Mouse (Mus musculus) bone marrow, adult 2 months (tissue): ENCODE data around the gene Rps6ka5. TPM values are rescaled to one million over a fixed set of nuclear protein-coding genes. Genes with fewer than 3 reads are reported as not detected.

ENCODE experiments used
- H3K27ac ChIP-seq: fragments of 200-500 bp; 2 replicates; pipeline ENCODE4 v1.5.1; 2012; ENCODE audit warnings: low read depth, mild to moderate bottlenecking, control low read depth, inconsistent platforms, low read length; ENCODE audit not compliant: control insufficient read depth, poor library complexity, insufficient read depth
- H3K4me1 ChIP-seq: fragments of 200-500 bp; 2 replicates; pipeline ENCODE4 v1.6.1; 2011; ENCODE audit warnings: low read length; ENCODE audit not compliant: control insufficient read depth, insufficient read depth
- H3K4me3 ChIP-seq: fragments of 200-500 bp; replicated peaks from 2 replicates; pipeline ENCODE3; 2011; ENCODE audit warnings: mild to moderate bottlenecking, low read depth, low read length, control low read depth; ENCODE audit not compliant: control insufficient read depth
- CTCF ChIP-seq: fragments of 200-500 bp; IDR thresholded peaks from 2 replicates; pipeline ENCODE4 v1.5.1; 2011; ENCODE audit warnings: low read length, control low read depth; ENCODE audit not compliant: control insufficient read depth, insufficient read depth
- POLR2A ChIP-seq: fragments of 200-500 bp; IDR thresholded peaks from 2 replicates; pipeline ENCODE4 v1.6.1; 2011; ENCODE audit warnings: low read depth, mild to moderate bottlenecking, control low read depth, low read length, borderline replicate concordance; ENCODE audit not compliant: control insufficient read depth
- WGBS: fragments of 180-500 bp; shearing (Covaris S2); methylation state at CpG from one replicate; pipeline ENCODE4 v1.1.7; 2018; 5-methylcytosine and 5-hydroxymethylcytosine counted together
- polyA plus RNA-seq: library from polyadenylated mRNA; stranded (reverse); fragments of >200 nt; gene quantifications from 2 replicates; pipeline ENCODE4 v1.2.4, GENCODE M21; 2011; ENCODE audit warnings: low replicate concordance; ENCODE audit not compliant: missing spikeins, insufficient read depth, insufficient read length

Rps6ka5 gene
- polyA plus RNA-seq, 1 experiment, result 5.3 TPM

DNA sequence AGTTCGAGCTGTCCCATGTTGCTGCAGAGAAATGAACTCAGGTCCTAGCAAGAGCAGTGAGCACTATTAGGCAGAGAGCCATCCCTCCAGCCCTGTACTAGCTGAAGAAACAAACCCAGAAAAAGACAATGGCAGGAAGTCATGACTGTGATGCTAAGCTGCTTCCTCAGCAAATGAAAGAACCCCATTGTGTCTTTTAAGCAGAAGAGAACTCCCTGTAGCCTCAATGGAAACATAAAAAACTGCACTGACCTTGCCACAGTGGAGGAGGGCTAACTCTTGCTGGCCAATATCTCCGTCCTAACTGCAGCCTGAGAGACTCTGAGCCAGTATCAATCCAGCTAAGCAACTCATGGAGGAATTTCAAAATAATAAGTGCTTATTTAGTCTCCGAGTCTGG, 192.8 kb downstream of the Rps6ka5 start:
- peaks cover 6% of the 10 kb centered on the region; the same call in 1 of the 2 replicates for H3K4me1 ChIP-seq
- TF ChIP-seq CTCF (no peak), POLR2A (no peak)
- H3K27ac ChIP-seq, result no peak overlapping the region
- WGBS, result 75% methylated on average over 3 of the region's 3 CpGs
- H3K4me3 ChIP-seq, result no peak overlapping the region

DNA sequence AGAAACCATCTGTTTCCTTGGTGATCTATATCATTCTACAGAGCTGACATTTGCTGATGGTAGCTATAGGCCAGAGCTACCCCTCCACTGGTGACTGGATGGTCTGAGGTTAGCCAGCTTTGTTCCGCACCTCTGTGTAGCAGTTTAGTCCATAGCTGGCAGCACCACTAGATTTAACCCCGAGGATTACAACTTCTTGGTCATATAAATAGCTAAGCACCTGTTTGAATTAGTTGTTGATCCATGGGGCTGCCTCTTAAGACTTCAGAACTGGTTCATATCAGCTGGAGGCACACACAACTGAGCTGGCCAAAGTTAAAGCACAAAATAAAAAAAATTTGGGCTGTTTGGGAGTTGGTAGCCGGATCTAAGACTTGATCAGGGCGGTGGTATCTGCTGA, 193.6 kb downstream of the Rps6ka5 start:
- TF ChIP-seq CTCF (no peak), POLR2A (no peak)
- 77% methylated on average over 4 of the region's 4 CpGs for WGBS
- H3K4me1 ChIP-seq, result peaks cover 6% of the 10 kb centered on the region; the same call in 1 of the 2 replicates
- H3K4me3 ChIP-seq, result no peak overlapping the region
- H3K27ac ChIP-seq, result no peak overlapping the region

DNA sequence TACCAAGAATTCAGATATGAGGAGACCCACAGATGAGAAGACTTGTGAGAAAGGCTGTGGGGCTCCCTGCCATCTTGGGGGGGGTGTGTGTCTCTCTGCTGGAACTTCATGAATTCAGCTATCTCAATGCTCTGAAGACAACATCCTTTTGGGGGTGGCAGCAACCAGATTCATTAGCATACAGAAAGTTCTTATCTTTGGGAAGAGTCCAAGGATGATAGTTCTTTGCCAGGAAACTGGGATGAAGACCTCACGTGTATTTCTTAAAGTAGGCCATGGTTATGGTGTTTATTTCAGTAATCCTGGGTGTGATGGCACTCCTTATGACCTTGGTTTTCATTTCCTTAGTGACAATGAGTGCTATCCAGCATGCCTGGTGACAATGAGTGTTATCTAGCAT, 195.0 kb downstream of the Rps6ka5 start:
- H3K4me1 ChIP-seq, result peaks cover 6% of the 10 kb centered on the region
- no peak overlapping the region for H3K27ac ChIP-seq
- WGBS, result 87% methylated on average over 1 of the region's 1 CpGs
- H3K4me3 ChIP-seq, result no peak overlapping the region
- no peak for TF ChIP-seq CTCF
- TF ChIP-seq POLR2A, result no peak

DNA sequence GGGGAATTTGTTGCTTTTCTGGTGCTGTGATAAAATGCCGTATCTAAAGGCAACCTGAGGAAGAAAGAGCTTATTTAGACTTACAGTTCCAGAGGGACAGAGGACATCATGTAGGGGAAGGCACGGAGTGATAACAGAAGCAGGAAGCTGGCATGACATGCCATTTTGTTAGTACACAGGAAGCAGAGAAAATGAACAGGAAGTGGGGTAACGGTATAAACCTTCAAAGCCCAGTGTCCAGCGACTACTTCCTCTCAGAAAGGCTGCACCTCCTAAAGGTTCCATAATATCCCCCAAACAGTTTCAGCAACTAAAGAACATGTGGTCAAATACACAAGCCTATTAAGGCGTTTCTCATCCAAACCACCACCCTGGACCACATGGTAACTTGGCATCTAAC, 195.9 kb downstream of the Rps6ka5 start:
- H3K27ac ChIP-seq, result peak overlapping the region; percentile 59; the same call in 1 of the 2 replicates
- peaks cover 6% of the 10 kb centered on the region for H3K4me1 ChIP-seq
- H3K4me3 ChIP-seq, result no peak overlapping the region
- 20% methylated on average over 5 of the region's 5 CpGs for WGBS
- TF ChIP-seq CTCF (no peak), POLR2A (no peak)

DNA sequence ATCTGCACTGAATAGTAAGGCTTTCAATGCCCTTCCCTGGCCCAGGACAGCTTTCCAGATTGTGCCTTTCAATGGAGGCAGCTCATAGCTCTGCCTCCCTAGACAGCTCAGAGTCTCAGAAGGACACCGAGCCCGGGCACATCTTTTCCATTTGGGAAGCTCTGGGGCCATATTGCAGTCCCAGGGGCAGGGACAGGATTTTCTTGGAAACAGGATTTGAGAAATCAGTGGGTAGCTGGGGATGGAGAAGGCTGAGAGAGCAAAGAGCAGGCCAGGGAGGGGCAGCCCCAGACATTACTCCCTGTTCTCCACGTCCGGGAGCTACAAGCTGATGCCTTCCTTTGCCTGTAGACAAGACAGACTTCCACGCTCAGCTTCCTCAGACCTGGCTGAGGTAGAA, 197.1 kb downstream of the Rps6ka5 start:
- Histone ChIP-seq H3K4me3 (no peak overlapping the region), H3K4me1 (peaks cover 6% of the 10 kb centered on the region), H3K27ac (peak overlapping the region; percentile 18; the same call in 1 of the 2 replicates)
- WGBS, result 80% methylated on average over 5 of the region's 5 CpGs
- TF ChIP-seq POLR2A (no peak), CTCF (no peak)

DNA sequence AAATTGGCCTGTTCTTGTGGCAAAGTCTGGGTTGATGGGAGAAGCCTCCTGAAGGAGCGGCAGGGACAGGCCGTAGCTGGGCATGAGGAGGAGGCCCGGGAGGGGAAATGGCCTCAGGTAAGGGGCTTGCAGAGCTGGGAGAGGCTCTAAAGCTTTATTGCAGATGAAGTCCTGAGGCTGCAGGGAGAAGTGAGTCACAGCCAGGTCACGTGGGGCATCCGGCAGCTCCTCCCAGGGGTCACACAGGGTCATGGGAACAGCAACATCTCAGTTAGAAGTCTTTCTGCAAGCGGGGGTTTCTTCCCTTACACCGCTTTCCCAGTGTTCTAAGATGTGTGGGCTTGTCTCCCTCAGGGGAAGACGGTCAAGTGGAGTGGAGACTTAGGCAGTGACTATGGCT, 197.6 kb downstream of the Rps6ka5 start:
- Histone ChIP-seq H3K4me3 (no peak overlapping the region), H3K4me1 (peaks cover 6% of the 10 kb centered on the region), H3K27ac (no peak overlapping the region)
- WGBS, result 62% methylated on average over 8 of the region's 8 CpGs
- TF ChIP-seq POLR2A (no peak), CTCF (no peak)

DNA sequence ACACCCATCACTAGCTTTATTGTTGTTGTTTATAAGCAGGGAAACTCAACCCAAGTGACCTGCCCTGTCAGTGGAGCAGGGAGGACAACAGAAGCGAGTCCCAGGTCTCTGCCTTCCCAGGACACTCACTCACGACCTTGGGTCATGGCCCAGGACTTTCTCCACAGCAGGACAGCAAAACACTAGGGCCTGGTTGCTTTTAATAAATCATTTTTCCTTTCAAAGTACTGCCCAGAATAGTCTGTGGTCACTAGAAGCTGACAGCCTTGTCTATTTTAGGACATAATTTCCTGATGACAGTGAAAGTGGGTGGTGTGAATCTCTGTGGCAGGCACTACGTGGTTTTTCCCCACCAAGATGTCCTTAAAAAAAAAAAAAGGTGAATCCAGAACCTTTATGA, 198.5 kb downstream of the Rps6ka5 start:
- WGBS, result 39% methylated on average over 3 of the region's 3 CpGs
- Histone ChIP-seq H3K27ac (no peak overlapping the region), H3K4me1 (peaks cover 6% of the 10 kb centered on the region), H3K4me3 (no peak overlapping the region)
- TF ChIP-seq POLR2A (no peak), CTCF (no peak)

DNA sequence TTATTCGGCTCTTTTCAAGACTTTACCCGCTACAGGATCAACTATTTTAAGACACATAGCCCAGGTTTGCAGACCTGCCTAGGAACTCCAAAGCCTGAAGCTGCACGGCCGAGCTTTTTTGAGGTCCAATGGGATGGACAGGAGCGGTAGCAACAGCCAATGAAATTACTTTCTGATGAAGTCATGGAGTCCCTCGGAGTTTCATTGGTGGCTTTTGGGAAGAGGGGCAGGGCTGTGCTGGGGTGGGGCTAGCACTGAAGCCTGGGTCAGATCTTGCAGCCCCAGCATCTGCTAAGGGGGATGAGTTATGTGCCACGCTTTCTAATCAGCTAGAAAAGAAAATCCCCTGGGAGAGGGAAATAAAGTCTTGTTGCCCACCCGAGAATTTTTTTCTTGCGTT, 199.0 kb downstream of the Rps6ka5 start:
- Histone ChIP-seq H3K27ac (no peak overlapping the region), H3K4me1 (peaks cover 6% of the 10 kb centered on the region), H3K4me3 (no peak overlapping the region)
- TF ChIP-seq POLR2A, result no peak
- no peak for TF ChIP-seq CTCF
- WGBS, result 43% methylated on average over 9 of the region's 9 CpGs

DNA sequence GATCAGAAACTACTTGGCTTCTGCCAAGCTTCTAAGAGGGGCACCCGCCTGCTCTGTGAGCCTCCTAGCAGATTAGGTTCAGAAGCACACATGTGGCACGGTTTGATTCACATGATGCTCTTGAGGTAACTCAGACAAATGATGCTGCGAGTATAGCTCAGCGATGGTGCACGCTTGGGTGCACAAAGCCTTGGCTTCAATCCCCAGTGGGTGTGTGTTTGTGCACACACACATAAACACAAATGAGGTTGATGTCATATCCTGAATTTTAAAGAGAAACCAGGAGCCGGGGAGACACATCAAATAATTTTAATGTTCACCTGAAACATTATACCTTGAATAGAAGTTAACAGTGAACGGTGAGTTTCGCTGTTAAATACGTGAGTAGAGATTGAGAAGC, 199.5 kb downstream of the Rps6ka5 start:
- H3K4me1 ChIP-seq, result peaks cover 6% of the 10 kb centered on the region
- WGBS, result 71% methylated on average over 9 of the region's 9 CpGs
- TF ChIP-seq POLR2A (no peak), CTCF (no peak)
- H3K4me3 ChIP-seq, result no peak overlapping the region
- no peak overlapping the region for H3K27ac ChIP-seq
